Mouse (Mus musculus) small intestine, adult 2 months (tissue): ENCODE measurements around the gene Rad9b.

Experiments used
- CTCF ChIP-seq: fragments of 200-500 bp; IDR thresholded peaks from 2 replicates; pipeline ENCODE4 v1.5.1; 2012; ENCODE audit warnings: low read depth, mild to moderate bottlenecking, control low read depth, inconsistent platforms, low read length, moderate library complexity, mixed read lengths; ENCODE audit not compliant: insufficient replicate concordance, insufficient read length; ENCODE audit errors: extremely low read depth
- POLR2A ChIP-seq: fragments of 200-500 bp; IDR thresholded peaks from 2 replicates; pipeline ENCODE4 v1.6.1; 2012; ENCODE audit warnings: low read depth, mild to moderate bottlenecking, control low read depth, inconsistent platforms, low read length, moderate library complexity

DNA sequence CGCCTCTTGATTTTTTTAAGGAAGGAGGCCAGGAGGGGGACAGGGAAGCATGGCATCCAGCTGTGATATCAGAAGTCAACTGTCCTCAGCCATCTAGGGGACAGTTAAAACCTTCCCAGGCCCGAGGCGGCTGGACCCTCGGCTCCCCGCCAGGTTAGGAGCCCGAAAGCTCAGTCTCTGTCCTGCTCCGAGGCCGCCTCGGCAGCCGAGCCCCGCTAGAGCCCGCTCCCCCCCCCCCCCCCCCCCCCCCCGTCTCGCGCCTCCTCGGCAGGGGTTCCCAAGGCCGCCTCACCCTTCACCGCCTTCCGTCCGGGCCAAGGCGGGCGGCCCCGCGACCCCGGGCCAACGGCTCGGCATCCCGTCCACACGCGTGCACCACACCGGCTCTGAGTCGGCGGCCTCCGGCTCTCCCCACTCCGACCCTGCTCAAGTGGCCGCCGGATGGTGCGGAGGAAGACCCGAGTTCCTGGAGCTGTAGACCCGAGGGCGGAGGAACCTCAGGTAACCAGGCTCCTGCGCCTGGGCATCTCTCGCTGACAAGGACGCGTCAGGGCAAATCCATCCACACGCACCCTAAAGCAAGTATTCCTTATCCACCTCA is 17.7 kb upstream of the Rad9b start, which contains the start of gene Gpn3:
- no peak for TF ChIP-seq POLR2A
- TF ChIP-seq CTCF = no peak
